Mouse (Mus musculus): ENCODE measurements around the gene Twf2. TPM values are rescaled to one million over a fixed set of nuclear protein-coding genes. Genes with fewer than 3 reads are reported as not detected.

Gene Twf2
- polyA plus RNA-seq, 1 experiment from 2014 or later, result 57.5 TPM

- Histone ChIP-seq H3K4me2 (ENCODE audit: low read length) (no peak overlapping the region), H3K27ac (ENCODE audit: low read depth, low read length) (no peak overlapping the region), H3K27me3 (replicated peaks; ENCODE audit: control insufficient read depth, insufficient read depth, low read length) (no peaks in the 10 kb centered on the region), H3K36me3 (ENCODE audit: control insufficient read depth, insufficient read depth, low read length) (peaks cover 85% of the 10 kb centered on the region), H3K4me3 (ENCODE audit: low read depth, low read length) (no peak overlapping the region), H3K4me1 (ENCODE audit: control insufficient read depth, insufficient read depth, low read length) (no peaks in the 10 kb centered on the region), H3K9ac (ENCODE audit: low read length) (no peak overlapping the region), H3K9me3 (replicated peaks; ENCODE audit: control insufficient read depth, low read length) (no peaks in the 10 kb centered on the region)
- WGBS, result 93% methylated on average over 23 of the region's 23 CpGs
- ATAC-seq, result no peak
- DNase-seq (ENCODE audit: low spot score), result no peak
These were observed 33.4 kb downstream of the Twf2 start for GRCm38 (mm10) chr9:106236156-106236817.

GRCm38 (mm10) chr9:106236818-106237211, 33.9 kb downstream of the Twf2 start:
- no peaks in the 10 kb centered on the region for H3K4me1 ChIP-seq (ENCODE audit: control insufficient read depth, insufficient read depth, low read length)
- WGBS, result 79% methylated on average over 3 of the region's 3 CpGs

GRCm38 (mm10) chr9:106237401-106237800, 34.5 kb downstream of the Twf2 start:
- DNase-seq (ENCODE audit: low spot score) (no peak), ATAC-seq (no peak)
- 91% methylated on average over 8 of the region's 8 CpGs for WGBS
- H3K9ac ChIP-seq (ENCODE audit: low read length), result no peak overlapping the region
- no peaks in the 10 kb centered on the region for H3K27me3 ChIP-seq (replicated peaks; ENCODE audit: control insufficient read depth, insufficient read depth, low read length)
- no peak overlapping the region for H3K4me2 ChIP-seq (ENCODE audit: low read length)
- H3K9me3 ChIP-seq (replicated peaks; ENCODE audit: control insufficient read depth, low read length), result no peaks in the 10 kb centered on the region
- H3K4me1 ChIP-seq (ENCODE audit: control insufficient read depth, insufficient read depth, low read length), result no peaks in the 10 kb centered on the region
- H3K27ac ChIP-seq (ENCODE audit: low read depth, low read length), result no peak overlapping the region
- peaks cover 95% of the 10 kb centered on the region for H3K36me3 ChIP-seq (ENCODE audit: control insufficient read depth, insufficient read depth, low read length)
- no peak overlapping the region for H3K4me3 ChIP-seq (ENCODE audit: low read depth, low read length)

More at GRCm38 (mm10) chr9:106236818-106237211, 33.9 kb downstream of the Twf2 start:
- Histone ChIP-seq H3K4me2 (ENCODE audit: low read length) (no peak overlapping the region), H3K9ac (ENCODE audit: low read length) (no peak overlapping the region), H3K9me3 (replicated peaks; ENCODE audit: control insufficient read depth, low read length) (no peaks in the 10 kb centered on the region), H3K36me3 (ENCODE audit: control insufficient read depth, insufficient read depth, low read length) (peaks cover 91% of the 10 kb centered on the region), H3K27ac (ENCODE audit: low read depth, low read length) (no peak overlapping the region), H3K27me3 (replicated peaks; ENCODE audit: control insufficient read depth, insufficient read depth, low read length) (no peaks in the 10 kb centered on the region), H3K4me3 (ENCODE audit: low read depth, low read length) (no peak overlapping the region)
- ATAC-seq, result no peak
- no peak for DNase-seq (ENCODE audit: low spot score)

GRCm38 (mm10) chr9:106237878-106238277, 35.0 kb downstream of the Twf2 start:
- no peaks in the 10 kb centered on the region for H3K9me3 ChIP-seq (replicated peaks; ENCODE audit: control insufficient read depth, low read length)
- DNase-seq (ENCODE audit: low spot score) (no peak), ATAC-seq (no peak)
- no peak overlapping the region for H3K9ac ChIP-seq (ENCODE audit: low read length)
- H3K4me2 ChIP-seq (ENCODE audit: low read length), result no peak overlapping the region
- H3K4me3 ChIP-seq (ENCODE audit: low read depth, low read length), result no peak overlapping the region
- H3K27ac ChIP-seq (ENCODE audit: low read depth, low read length), result no peak overlapping the region
- no peaks in the 10 kb centered on the region for H3K27me3 ChIP-seq (replicated peaks; ENCODE audit: control insufficient read depth, insufficient read depth, low read length)
- 93% methylated on average over 10 of the region's 10 CpGs for WGBS
- no peaks in the 10 kb centered on the region for H3K4me1 ChIP-seq (ENCODE audit: control insufficient read depth, insufficient read depth, low read length)
- peaks cover 95% of the 10 kb centered on the region for H3K36me3 ChIP-seq (ENCODE audit: control insufficient read depth, insufficient read depth, low read length)

- H3K4me2 ChIP-seq (ENCODE audit: low read length), result no peak overlapping the region
- no peak overlapping the region for H3K9ac ChIP-seq (ENCODE audit: low read length)
- no peaks in the 10 kb centered on the region for H3K9me3 ChIP-seq (replicated peaks; ENCODE audit: control insufficient read depth, low read length)
- H3K36me3 ChIP-seq (ENCODE audit: control insufficient read depth, insufficient read depth, low read length), result peaks cover 65% of the 10 kb centered on the region
- no peak for ATAC-seq
- no peak overlapping the region for H3K4me3 ChIP-seq (ENCODE audit: low read depth, low read length)
- H3K27me3 ChIP-seq (replicated peaks; ENCODE audit: control insufficient read depth, insufficient read depth, low read length), result no peaks in the 10 kb centered on the region
- 92% methylated on average over 10 of the region's 10 CpGs for WGBS
- no peak for DNase-seq (ENCODE audit: low spot score)
- peaks cover 3% of the 10 kb centered on the region for H3K4me1 ChIP-seq (ENCODE audit: control insufficient read depth, insufficient read depth, low read length)
- no peak overlapping the region for H3K27ac ChIP-seq (ENCODE audit: low read depth, low read length)
These were observed 38.7 kb downstream of the Twf2 start for GRCm38 (mm10) chr9:106241541-106242164.

GRCm38 (mm10) chr9:106242813-106243488, 40.0 kb downstream of the Twf2 start:
- no peak for ATAC-seq
- 91% methylated on average over 19 of the region's 19 CpGs for WGBS
- no peak overlapping the region for H3K9ac ChIP-seq (ENCODE audit: low read length)

GRCm38 (mm10) chr9:106249550-106249949, 46.6 kb downstream of the Twf2 start:
- 89% methylated on average over 11 of the region's 11 CpGs for WGBS
- no peak overlapping the region for H3K4me3 ChIP-seq (ENCODE audit: low read depth, low read length)
- H3K9me3 ChIP-seq (replicated peaks; ENCODE audit: control insufficient read depth, low read length), result no peaks in the 10 kb centered on the region
- no peaks in the 10 kb centered on the region for H3K27me3 ChIP-seq (replicated peaks; ENCODE audit: control insufficient read depth, insufficient read depth, low read length)
- no peak overlapping the region for H3K9ac ChIP-seq (ENCODE audit: low read length)
- no peaks in the 10 kb centered on the region for H3K36me3 ChIP-seq (ENCODE audit: control insufficient read depth, insufficient read depth, low read length)
- DNase-seq (ENCODE audit: low spot score), result no peak
- H3K4me2 ChIP-seq (ENCODE audit: low read length), result no peak overlapping the region
- peaks cover 14% of the 10 kb centered on the region for H3K4me1 ChIP-seq (ENCODE audit: control insufficient read depth, insufficient read depth, low read length)
- no peak overlapping the region for H3K27ac ChIP-seq (ENCODE audit: low read depth, low read length)
- no peak for ATAC-seq

More at GRCm38 (mm10) chr9:106242813-106243488, 40.0 kb downstream of the Twf2 start:
- Histone ChIP-seq H3K4me2 (ENCODE audit: low read length) (no peak overlapping the region), H3K9me3 (replicated peaks; ENCODE audit: control insufficient read depth, low read length) (no peaks in the 10 kb centered on the region), H3K27me3 (replicated peaks; ENCODE audit: control insufficient read depth, insufficient read depth, low read length) (no peaks in the 10 kb centered on the region), H3K27ac (ENCODE audit: low read depth, low read length) (no peak overlapping the region), H3K36me3 (ENCODE audit: control insufficient read depth, insufficient read depth, low read length) (peaks cover 52% of the 10 kb centered on the region), H3K4me3 (ENCODE audit: low read depth, low read length) (no peak overlapping the region), H3K4me1 (ENCODE audit: control insufficient read depth, insufficient read depth, low read length) (peaks cover 10% of the 10 kb centered on the region)
- no peak for DNase-seq (ENCODE audit: low spot score)

GRCm38 (mm10) chr9:106250245-106250644, 47.3 kb downstream of the Twf2 start:
- Histone ChIP-seq H3K27ac (ENCODE audit: low read depth, low read length) (no peak overlapping the region), H3K27me3 (replicated peaks; ENCODE audit: control insufficient read depth, insufficient read depth, low read length) (no peaks in the 10 kb centered on the region), H3K4me2 (ENCODE audit: low read length) (no peak overlapping the region), H3K36me3 (ENCODE audit: control insufficient read depth, insufficient read depth, low read length) (no peaks in the 10 kb centered on the region), H3K4me3 (ENCODE audit: low read depth, low read length) (no peak overlapping the region), H3K9ac (ENCODE audit: low read length) (no peak overlapping the region), H3K9me3 (replicated peaks; ENCODE audit: control insufficient read depth, low read length) (no peaks in the 10 kb centered on the region), H3K4me1 (ENCODE audit: control insufficient read depth, insufficient read depth, low read length) (peaks cover 14% of the 10 kb centered on the region)
- ATAC-seq (no peak), DNase-seq (ENCODE audit: low spot score) (no peak)
- 67% methylated on average over 4 of the region's 4 CpGs for WGBS

GRCm38 (mm10) chr9:106251066-106251465, 48.2 kb downstream of the Twf2 start:
- WGBS, result 84% methylated on average over 8 of the region's 8 CpGs
- no peak overlapping the region for H3K9ac ChIP-seq (ENCODE audit: low read length)

More at GRCm38 (mm10) chr9:106251066-106251465, 48.2 kb downstream of the Twf2 start:
- Histone ChIP-seq H3K4me3 (ENCODE audit: low read depth, low read length) (no peak overlapping the region), H3K27me3 (replicated peaks; ENCODE audit: control insufficient read depth, insufficient read depth, low read length) (no peaks in the 10 kb centered on the region), H3K4me1 (ENCODE audit: control insufficient read depth, insufficient read depth, low read length) (peaks cover 14% of the 10 kb centered on the region), H3K27ac (ENCODE audit: low read depth, low read length) (no peak overlapping the region), H3K9me3 (replicated peaks; ENCODE audit: control insufficient read depth, low read length) (no peaks in the 10 kb centered on the region), H3K36me3 (ENCODE audit: control insufficient read depth, insufficient read depth, low read length) (no peaks in the 10 kb centered on the region), H3K4me2 (ENCODE audit: low read length) (no peak overlapping the region)
- DNase-seq (ENCODE audit: low spot score) (no peak), ATAC-seq (no peak)

Measured in forebrain, embryonic 14.5 days (tissue).